Mouse (Mus musculus) MEL (cell line): ENCODE results near the gene Inpp5a. TPM values are rescaled to one million over a fixed set of nuclear protein-coding genes. Genes with fewer than 3 reads are reported as not detected.

ENCODE experiments used
- DNase-seq: peaks from one replicate; pipeline ENCODE4 v3.0.0; 2011; ENCODE audit warnings: low read depth, low spot score
- H3K27ac ChIP-seq: 2 replicates; pipeline ENCODE4 v1.5.1; 2012; ENCODE audit warnings: low read depth, mild to moderate bottlenecking, control low read depth, low read length, moderate library complexity; ENCODE audit not compliant: control insufficient read depth
- H3K27me3 ChIP-seq, 2 experiments: fragments of 150-350 bp in 1 of 2; sonication (generic) in 1 of 2; 2 replicates each; pipeline ENCODE4 v1.6.1; 2012; ENCODE audit warnings: low read length in 2 of 2, mild to moderate bottlenecking in 2 of 2, improper control_type of control experiment in 1 of 2, moderate library complexity in 1 of 2; ENCODE audit not compliant: insufficient read depth in 2 of 2, control insufficient read depth in 1 of 2
- H3K36me3 ChIP-seq, 2 experiments: 2 replicates each; pipeline ENCODE4 v1.6.1; 2012 to 2014; ENCODE audit warnings: low read length in 2 of 2, improper control_type of control experiment in 1 of 2, inconsistent platforms in 1 of 2, mild to moderate bottlenecking in 1 of 2; ENCODE audit not compliant: insufficient read depth in 2 of 2, control insufficient read depth in 1 of 2
- H3K4me1 ChIP-seq, 2 experiments: fragments of 150-350 bp in 1 of 2; sonication (generic) in 1 of 2; 2 replicates each; pipeline ENCODE4 v1.6.1; 2012; ENCODE audit warnings: low read length in 2 of 2, improper control_type of control experiment in 1 of 2, mild to moderate bottlenecking in 1 of 2; ENCODE audit not compliant: insufficient read depth in 2 of 2, control insufficient read depth in 1 of 2
- H3K4me3 ChIP-seq, 2 experiments: fragments of 150-350 bp in 1 of 2; sonication (generic) in 1 of 2; 2 replicates each; pipeline ENCODE4 v1.5.1; 2012; ENCODE audit warnings: low read depth in 2 of 2, low read length in 2 of 2, mild to moderate bottlenecking in 2 of 2, moderate library complexity in 2 of 2, control low read depth in 1 of 2, improper control_type of control experiment in 1 of 2; ENCODE audit not compliant: control insufficient read depth in 1 of 2, insufficient read depth in 1 of 2
- H3K79me2 ChIP-seq: 2 replicates; pipeline ENCODE4 v1.6.1; 2012; ENCODE audit warnings: mild to moderate bottlenecking, low read length, moderate library complexity; ENCODE audit not compliant: control insufficient read depth, poor library complexity, insufficient read depth
- H3K9ac ChIP-seq: 2 replicates; pipeline ENCODE4 v1.6.1; 2012; ENCODE audit warnings: low read depth, mild to moderate bottlenecking, control low read depth, low read length, moderate library complexity; ENCODE audit not compliant: control insufficient read depth, poor library complexity, severe bottlenecking
- H3K9me3 ChIP-seq: fragments of 150-350 bp; sonication (generic); replicated peaks from 2 replicates; pipeline ENCODE4 v1.6.1; 2012; ENCODE audit warnings: mild to moderate bottlenecking, low read length, improper control_type of control experiment, moderate library complexity; ENCODE audit not compliant: insufficient read depth
- CHD1 ChIP-seq: IDR thresholded peaks from 2 replicates; pipeline ENCODE4 v1.6.1; 2012; ENCODE audit warnings: low read depth, mild to moderate bottlenecking, inconsistent platforms, low read length, improper control_type of control experiment
- CHD2 ChIP-seq: IDR thresholded peaks from 2 replicates; pipeline ENCODE4 v1.6.1; 2011; ENCODE audit warnings: low read length, improper control_type of control experiment
- CTCF ChIP-seq, 3 experiments: IDR thresholded peaks in 2 of 3; conservative IDR thresholded peaks in 1 of 3; 2 replicates each; pipeline ENCODE4 v1.5.1; 2011 to 2012; ENCODE audit warnings: low read length in 3 of 3, low read depth in 2 of 3, mild to moderate bottlenecking in 2 of 3, improper control_type of control experiment in 1 of 3, inconsistent platforms in 1 of 3, mixed read lengths in 1 of 3, moderate library complexity in 1 of 3; ENCODE audit not compliant: control insufficient read depth in 1 of 3, insufficient read depth in 1 of 3, poor library complexity in 1 of 3, severe bottlenecking in 1 of 3
- EP300 ChIP-seq, 2 experiments: IDR thresholded peaks; 2 replicates each; pipeline ENCODE4 v1.6.1; 2011; ENCODE audit warnings: improper control_type of control experiment in 2 of 2, low read length in 2 of 2, low read depth in 1 of 2, mild to moderate bottlenecking in 1 of 2
- GABPA ChIP-seq: IDR thresholded peaks from 2 replicates; pipeline ENCODE4 v1.6.1; 2012; ENCODE audit warnings: low read depth, mild to moderate bottlenecking, inconsistent platforms, low read length, improper control_type of control experiment, moderate library complexity
- JUND ChIP-seq: IDR thresholded peaks from 2 replicates; pipeline ENCODE4 v1.6.1; 2011; ENCODE audit warnings: low read depth, mild to moderate bottlenecking, improper control_type of control experiment, low read length
- KAT2A ChIP-seq: conservative IDR thresholded peaks from 2 replicates; pipeline ENCODE4 v1.6.1; 2012; ENCODE audit warnings: low read depth, low read length, improper control_type of control experiment, inconsistent platforms
- MAFK ChIP-seq: IDR thresholded peaks from 2 replicates; pipeline ENCODE4 v1.6.1; 2011; ENCODE audit warnings: low read depth, mild to moderate bottlenecking, low read length, improper control_type of control experiment, borderline replicate concordance
- MAX ChIP-seq: IDR thresholded peaks from 2 replicates; pipeline ENCODE4 v1.6.1; 2011; ENCODE audit warnings: low read length, improper control_type of control experiment
- MAZ ChIP-seq: IDR thresholded peaks from 2 replicates; pipeline ENCODE4 v1.6.1; 2012; ENCODE audit warnings: low read depth, mild to moderate bottlenecking, inconsistent platforms, low read length, improper control_type of control experiment
- MXI1 ChIP-seq: IDR thresholded peaks from 2 replicates; pipeline ENCODE4 v1.6.1; 2011; ENCODE audit warnings: mild to moderate bottlenecking, low read depth, low read length, improper control_type of control experiment
- MYB ChIP-seq: IDR thresholded peaks from 2 replicates; pipeline ENCODE4 v1.6.1; 2011; ENCODE audit warnings: mild to moderate bottlenecking, low read depth, low read length, improper control_type of control experiment
- MYC ChIP-seq: IDR thresholded peaks from 2 replicates; pipeline ENCODE4 v1.6.1; 2011; ENCODE audit warnings: low read depth, mild to moderate bottlenecking, low read length, improper control_type of control experiment, moderate library complexity
- POLR2AphosphoS2 ChIP-seq: IDR thresholded peaks from 2 replicates; pipeline ENCODE4 v1.6.1; 2011; ENCODE audit warnings: low read length, improper control_type of control experiment
- POLR2AphosphoS5 ChIP-seq: IDR thresholded peaks from 2 replicates; pipeline ENCODE4 v1.6.1; 2012; ENCODE audit warnings: low read depth, borderline replicate concordance, mild to moderate bottlenecking, inconsistent platforms, low read length, moderate library complexity, mixed read lengths
- RAD21 ChIP-seq: IDR thresholded peaks from 2 replicates; pipeline ENCODE4 v1.6.1; 2011; ENCODE audit warnings: mild to moderate bottlenecking, low read depth, low read length, improper control_type of control experiment
- SIN3A ChIP-seq: IDR thresholded peaks from 2 replicates; pipeline ENCODE4 v1.6.1; 2012; ENCODE audit warnings: low read length, improper control_type of control experiment, inconsistent platforms
- SMC3 ChIP-seq: IDR thresholded peaks from 2 replicates; pipeline ENCODE4 v1.6.1; 2011; ENCODE audit warnings: low read depth, low read length, improper control_type of control experiment
- TAL1 ChIP-seq: IDR thresholded peaks from 2 replicates; pipeline ENCODE4 v1.6.1; 2012; ENCODE audit warnings: mild to moderate bottlenecking, inconsistent platforms, low read length, moderate library complexity, mixed read lengths
- TBP ChIP-seq: IDR thresholded peaks from 2 replicates; pipeline ENCODE4 v1.8.0; 2011; ENCODE audit warnings: low read depth, low read length, improper control_type of control experiment
- TCF12 ChIP-seq: IDR thresholded peaks from 2 replicates; pipeline ENCODE4 v1.6.1; 2014; ENCODE audit warnings: low read depth, mild to moderate bottlenecking, inconsistent platforms, low read length, improper control_type of control experiment, moderate library complexity
- USF2 ChIP-seq, 2 experiments: IDR thresholded peaks; 2 replicates each; pipeline ENCODE4 v1.6.1; 2011 to 2012; ENCODE audit warnings: improper control_type of control experiment in 2 of 2, low read length in 2 of 2, borderline replicate concordance in 1 of 2, inconsistent platforms in 1 of 2, low read depth in 1 of 2, mild to moderate bottlenecking in 1 of 2; ENCODE audit not compliant: insufficient read depth in 1 of 2
- ZKSCAN1 ChIP-seq: IDR thresholded peaks from 2 replicates; pipeline ENCODE4 v1.6.1; 2012; ENCODE audit warnings: low read depth, mild to moderate bottlenecking, inconsistent platforms, low read length, improper control_type of control experiment, moderate library complexity
- ZNF384 ChIP-seq: IDR thresholded peaks from 2 replicates; pipeline ENCODE4 v1.6.1; 2012; ENCODE audit warnings: low read depth, mild to moderate bottlenecking, inconsistent platforms, low read length, improper control_type of control experiment
- polyA plus RNA-seq, 2 experiments: library from polyadenylated mRNA; stranded (reverse) in 1 of 2; unstranded in 1 of 2; fragments of >175 nt in 1 of 2; fragments of >200 nt in 1 of 2; gene quantifications; 2 replicates each; pipeline versions ENCODE4 v1.2.1 to v1.2.4; 2012; ENCODE audit warnings: low replicate concordance in 2 of 2, low read depth in 1 of 2; ENCODE audit not compliant: insufficient read length in 2 of 2, insufficient read depth in 1 of 2, missing spikeins in 1 of 2
- total RNA-seq: library from RNA; depleted of rRNA; stranded (reverse); fragments of 300-350 nt; gene quantifications from 2 replicates; pipeline ENCODE4 v1.2.3, GENCODE M21; 2012

Gene Inpp5a
- total and polyA plus RNA-seq, 3 experiments = 5.7 to 14.4 TPM; not detected in 1

GRCm38 (mm10) chr7:139547325-139547724 is 158.4 kb downstream of the Inpp5a start:
- no peak for DNase-seq
- no peaks in the 10 kb centered on the region for H3K36me3 ChIP-seq
- no peak overlapping the region for H3K27ac ChIP-seq
- TF ChIP-seq GABPA (no peak), ZKSCAN1 (no peak), CTCF (IDR thresholded peaks at IDR 0.05 in 2 of 3, conservative IDR thresholded peaks at IDR 0.05 in 1 of 3; ENCODE audit: control insufficient read depth in 1 of 3, insufficient read depth in 1 of 3, low read depth in 2 of 3, low read length in 3 of 3, poor library complexity in 1 of 3, severe bottlenecking in 1 of 3) (no peak), TAL1 (no peak), CHD2 (no peak), MXI1 (no peak), MAZ (no peak), SIN3A (no peak), MYB (no peak), CHD1 (no peak)
- TF ChIP-seq, all 39 proteins: peak for 0
- H3K4me3 ChIP-seq = no peak overlapping the region
- H3K9ac ChIP-seq = no peak overlapping the region
- H3K79me2 ChIP-seq = no peaks in the 10 kb centered on the region
- H3K27me3 ChIP-seq = no peaks in the 10 kb centered on the region
- H3K4me1 ChIP-seq = no peaks in the 10 kb centered on the region
- H3K9me3 ChIP-seq = no peaks in the 10 kb centered on the region

- DNase-seq = no peak
- no peaks in the 10 kb centered on the region for H3K79me2 ChIP-seq
- no peak overlapping the region for H3K27ac ChIP-seq
- no peaks in the 10 kb centered on the region for H3K27me3 ChIP-seq
- no peaks in the 10 kb centered on the region for H3K4me1 ChIP-seq
- no peaks in the 10 kb centered on the region for H3K9me3 ChIP-seq
- H3K9ac ChIP-seq = no peak overlapping the region
- H3K36me3 ChIP-seq = no peaks in the 10 kb centered on the region
- H3K4me3 ChIP-seq = no peak overlapping the region
- TF ChIP-seq MAX = no peak
- no peak for TF ChIP-seq ZNF384
Observed at GRCm38 (mm10) chr7:139550086-139550783, 161.3 kb downstream of the Inpp5a start.

- no peak for DNase-seq
- H3K9me3 ChIP-seq = no peaks in the 10 kb centered on the region
- no peak for TF ChIP-seq KAT2A
- TF ChIP-seq USF2 (IDR thresholded peaks at IDR 0.05; ENCODE audit: borderline replicate concordance in 1 of 2, insufficient read depth in 1 of 2, low read depth in 1 of 2, low read length in 2 of 2) = no peak
- TF ChIP-seq EP300 (IDR thresholded peaks at IDR 0.05; ENCODE audit: low read depth in 1 of 2, low read length in 2 of 2) = no peak
- TF ChIP-seq TBP = no peak
- TF ChIP-seq RAD21 = no peak
- no peak for TF ChIP-seq SMC3
- TF ChIP-seq TCF12 = no peak
- no peak for TF ChIP-seq CHD1
- no peak for TF ChIP-seq CHD2
- TF ChIP-seq MXI1 = no peak
- no peak for TF ChIP-seq MAFK
- no peak for TF ChIP-seq JUND
- TF ChIP-seq MYC = no peak
- no peak for TF ChIP-seq MYB
- no peak for TF ChIP-seq POLR2AphosphoS5
- no peak for TF ChIP-seq POLR2AphosphoS2
- no peak overlapping the region for H3K4me3 ChIP-seq
- no peaks in the 10 kb centered on the region for H3K27me3 ChIP-seq
- no peaks in the 10 kb centered on the region for H3K79me2 ChIP-seq
- no peak overlapping the region for H3K27ac ChIP-seq
- no peak overlapping the region for H3K9ac ChIP-seq
- H3K36me3 ChIP-seq = no peaks in the 10 kb centered on the region
- H3K4me1 ChIP-seq = no peaks in the 10 kb centered on the region
Observed at GRCm38 (mm10) chr7:139551519-139551918, 162.6 kb downstream of the Inpp5a start.
